Mouse (Mus musculus): Measurements from ENCODE around the gene Gm7073. TPM values are rescaled to one million over a fixed set of nuclear protein-coding genes. Genes with fewer than 3 reads are reported as not detected.

The Gm7073 gene
- polyA plus RNA-seq (2014; fragmentation: Nextera tagmentation; extraction: Ambion mirVana) = not detected in 2 replicates

DNA sequence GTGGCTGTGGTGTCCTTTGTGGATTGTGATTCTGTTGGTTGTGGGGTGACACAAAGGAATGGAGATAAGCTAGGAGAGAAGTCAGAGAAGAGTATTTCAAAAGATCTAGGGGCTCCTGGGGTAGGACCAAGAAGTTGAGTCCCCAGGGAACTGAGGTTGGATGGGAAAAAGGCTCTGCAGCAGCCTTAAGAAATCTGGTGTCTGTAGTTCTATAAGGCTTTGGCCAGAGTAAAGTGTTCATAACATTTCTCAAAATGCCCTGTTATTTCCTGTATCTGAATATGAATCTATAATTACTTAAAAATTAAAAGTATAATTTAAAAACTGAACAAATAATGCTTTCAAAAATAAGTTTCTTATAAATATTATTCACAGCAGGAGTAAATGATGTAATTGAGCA lies at the start of gene Gm7073:
Gene Gm7073, minus strand, starts transcription at position 101 of the 400 bp plus-strand sequence.
- no peaks in the 10 kb centered on the region for H3K27me3 ChIP-seq (replicated peaks; ENCODE audit: control insufficient read depth, insufficient read depth, low read length)
- H3K4me3 ChIP-seq (ENCODE audit: low read depth, low read length) = no peak within 1 kb of the TSS
- ATAC-seq (no peak), DNase-seq (ENCODE audit: low spot score) (no peak)
- no peaks in the 10 kb centered on the region for H3K4me1 ChIP-seq (ENCODE audit: control insufficient read depth, insufficient read depth, low read length)
- no peaks in the 10 kb centered on the region for H3K9me3 ChIP-seq (replicated peaks; ENCODE audit: control insufficient read depth, low read length)
- no peak within 1 kb of the TSS for H3K9ac ChIP-seq (ENCODE audit: low read length)
- no peak within 1 kb of the TSS for H3K27ac ChIP-seq (ENCODE audit: low read depth, low read length)
- H3K4me2 ChIP-seq (ENCODE audit: low read length) = no peak within 1 kb of the TSS
- no peaks in the 10 kb centered on the region for H3K36me3 ChIP-seq (ENCODE audit: control insufficient read depth, insufficient read depth, low read length)

DNA sequence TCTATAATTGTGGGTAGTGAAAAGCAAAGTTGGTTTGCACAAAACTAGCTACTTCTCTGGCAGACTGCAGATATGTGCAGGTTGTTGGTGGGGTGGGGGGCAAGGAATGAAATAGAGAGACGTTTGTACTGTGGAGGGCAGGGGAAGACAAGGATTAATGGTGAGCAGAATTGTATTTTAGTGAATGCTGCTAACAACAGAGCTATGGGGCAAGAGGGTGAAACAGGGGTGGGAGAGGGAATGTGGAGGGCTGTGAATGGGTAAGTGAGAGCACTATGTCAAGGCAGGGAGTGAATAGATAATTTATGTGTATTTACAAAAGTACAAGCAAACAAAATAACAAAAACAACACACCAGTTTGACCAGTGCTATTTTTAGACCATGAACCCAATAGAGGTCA lies 31.5 kb upstream of the Gm7073 start:
- Histone ChIP-seq H3K36me3 (ENCODE audit: control insufficient read depth, insufficient read depth, low read length) (no peaks in the 10 kb centered on the region), H3K27me3 (replicated peaks; ENCODE audit: control insufficient read depth, insufficient read depth, low read length) (no peaks in the 10 kb centered on the region), H3K27ac (ENCODE audit: low read depth, low read length) (no peak overlapping the region), H3K9me3 (replicated peaks; ENCODE audit: control insufficient read depth, low read length) (no peaks in the 10 kb centered on the region), H3K4me1 (ENCODE audit: control insufficient read depth, insufficient read depth, low read length) (no peaks in the 10 kb centered on the region), H3K9ac (ENCODE audit: low read length) (no peak overlapping the region), H3K4me3 (ENCODE audit: low read depth, low read length) (no peak overlapping the region), H3K4me2 (ENCODE audit: low read length) (no peak overlapping the region)
- DNase-seq (ENCODE audit: low spot score) (no peak), ATAC-seq (no peak)
- 16% methylated on average over 1 of the region's 1 CpGs for WGBS

DNA sequence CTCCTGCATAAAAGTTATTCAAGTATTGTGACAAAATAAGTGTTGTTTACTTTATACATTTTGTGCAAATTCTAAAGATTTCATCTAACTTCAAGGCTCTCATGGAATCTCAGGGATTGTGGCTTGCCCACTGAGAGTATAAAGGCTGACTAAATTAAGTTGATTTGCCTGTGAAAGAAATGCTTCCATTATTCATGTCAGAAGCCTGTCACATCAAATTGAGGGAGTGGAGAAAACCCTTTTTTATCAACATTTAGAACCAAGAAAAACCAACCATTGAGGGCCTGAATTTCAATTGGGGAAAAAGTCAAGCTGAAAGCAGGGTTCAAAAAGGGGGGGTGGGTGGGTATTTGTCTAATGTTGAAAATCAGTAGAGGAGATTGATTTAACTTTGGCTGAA lies 30.0 kb upstream of the Gm7073 start:
- Histone ChIP-seq H3K4me3 (ENCODE audit: low read depth, low read length) (no peak overlapping the region), H3K27ac (ENCODE audit: low read depth, low read length) (no peak overlapping the region), H3K9me3 (replicated peaks; ENCODE audit: control insufficient read depth, low read length) (no peaks in the 10 kb centered on the region), H3K4me1 (ENCODE audit: control insufficient read depth, insufficient read depth, low read length) (no peaks in the 10 kb centered on the region), H3K4me2 (ENCODE audit: low read length) (no peak overlapping the region), H3K27me3 (replicated peaks; ENCODE audit: control insufficient read depth, insufficient read depth, low read length) (no peaks in the 10 kb centered on the region), H3K9ac (ENCODE audit: low read length) (no peak overlapping the region), H3K36me3 (ENCODE audit: control insufficient read depth, insufficient read depth, low read length) (no peaks in the 10 kb centered on the region)
- DNase-seq (ENCODE audit: low spot score) (peak; percentile 63), ATAC-seq (peak; percentile 60)

DNA sequence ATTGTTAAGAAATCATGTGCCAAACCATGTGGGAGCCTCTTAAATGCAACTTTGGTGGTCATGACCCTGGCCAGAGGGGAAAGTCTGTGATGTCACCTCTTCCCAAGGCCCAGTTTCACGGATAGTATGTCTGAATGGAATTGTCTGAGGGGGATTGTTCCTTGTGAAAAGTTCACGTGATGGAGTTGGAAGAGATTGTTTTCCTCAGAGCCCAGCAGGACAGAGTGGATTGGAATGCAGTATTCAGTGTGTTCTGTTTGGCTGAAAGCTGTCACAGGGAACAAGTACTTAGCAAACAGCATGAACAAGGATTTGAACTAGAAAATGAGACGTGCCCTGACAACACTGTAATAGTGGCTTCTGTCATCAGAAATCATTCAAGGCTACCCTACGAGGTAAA lies 16.2 kb upstream of the Gm7073 start:
- ATAC-seq (no peak), DNase-seq (ENCODE audit: low spot score) (no peak)
- Histone ChIP-seq H3K36me3 (ENCODE audit: control insufficient read depth, insufficient read depth, low read length) (no peaks in the 10 kb centered on the region), H3K9ac (ENCODE audit: low read length) (no peak overlapping the region), H3K9me3 (replicated peaks; ENCODE audit: control insufficient read depth, low read length) (no peaks in the 10 kb centered on the region), H3K4me3 (ENCODE audit: low read depth, low read length) (no peak overlapping the region), H3K27ac (ENCODE audit: low read depth, low read length) (no peak overlapping the region), H3K4me1 (ENCODE audit: control insufficient read depth, insufficient read depth, low read length) (no peaks in the 10 kb centered on the region), H3K4me2 (ENCODE audit: low read length) (no peak overlapping the region), H3K27me3 (replicated peaks; ENCODE audit: control insufficient read depth, insufficient read depth, low read length) (no peaks in the 10 kb centered on the region)
- WGBS = 38% methylated on average over 4 of the region's 4 CpGs

DNA sequence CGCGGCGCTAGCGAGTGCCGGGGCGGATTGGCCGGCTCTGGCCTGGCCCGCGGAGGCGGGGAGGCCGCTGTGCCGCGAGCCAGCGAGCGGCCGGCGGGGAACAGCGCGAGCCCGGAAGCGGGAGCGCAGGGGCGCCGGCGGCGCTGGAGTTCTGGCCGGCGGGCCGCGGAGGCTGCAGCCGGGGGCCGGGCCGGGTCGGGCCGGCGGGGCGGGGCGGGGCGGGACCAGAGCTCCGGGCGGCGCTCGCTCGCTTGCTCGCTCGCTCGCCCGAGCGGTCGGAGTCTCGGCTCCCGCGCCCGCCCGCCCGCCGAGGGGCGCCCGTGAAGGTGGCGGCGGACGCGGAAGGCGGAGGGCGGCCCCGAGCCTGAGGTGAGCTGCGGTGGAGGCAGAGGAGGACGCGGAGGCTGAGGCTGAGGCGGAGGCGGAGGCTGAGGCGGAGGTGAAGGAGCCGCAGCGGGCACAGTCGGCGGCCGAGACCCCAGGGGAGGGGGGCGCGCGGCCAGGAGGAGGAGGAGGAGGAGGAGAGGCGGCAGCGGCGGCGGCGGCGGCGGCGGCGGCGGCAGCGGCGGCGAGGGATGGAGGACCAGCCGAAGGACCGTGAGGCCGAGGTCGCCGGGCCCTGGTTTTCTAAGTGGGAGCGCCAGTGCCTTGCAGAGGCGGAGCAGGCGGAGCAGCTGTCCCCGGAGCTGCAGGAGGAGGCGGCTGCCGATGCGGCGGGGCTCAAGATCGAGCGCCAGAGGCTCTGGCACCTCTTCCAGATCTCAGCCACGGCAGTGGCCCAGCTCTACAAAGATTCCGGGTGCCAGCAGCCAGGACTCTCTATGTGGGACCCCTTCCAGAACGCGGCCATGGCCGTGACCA lies 8.6 kb upstream of the Gm7073 start:
- Histone ChIP-seq H3K27me3 (replicated peaks; ENCODE audit: control insufficient read depth, insufficient read depth, low read length) (no peaks in the 10 kb centered on the region), H3K4me2 (ENCODE audit: low read length) (peak overlapping the region; percentile 49), H3K27ac (ENCODE audit: low read depth, low read length) (peak overlapping the region; percentile 86), H3K36me3 (ENCODE audit: control insufficient read depth, insufficient read depth, low read length) (no peaks in the 10 kb centered on the region), H3K9me3 (replicated peaks; ENCODE audit: control insufficient read depth, low read length) (no peaks in the 10 kb centered on the region), H3K4me3 (ENCODE audit: low read depth, low read length) (peak overlapping the region; percentile 52), H3K9ac (ENCODE audit: low read length) (peak overlapping the region; percentile 75), H3K4me1 (ENCODE audit: control insufficient read depth, insufficient read depth, low read length) (no peaks in the 10 kb centered on the region)
- WGBS = 25% methylated on average over 74 of the region's 113 CpGs
- peak; percentile 75 for ATAC-seq
- peak; percentile 45 for DNase-seq (ENCODE audit: low spot score)

DNA sequence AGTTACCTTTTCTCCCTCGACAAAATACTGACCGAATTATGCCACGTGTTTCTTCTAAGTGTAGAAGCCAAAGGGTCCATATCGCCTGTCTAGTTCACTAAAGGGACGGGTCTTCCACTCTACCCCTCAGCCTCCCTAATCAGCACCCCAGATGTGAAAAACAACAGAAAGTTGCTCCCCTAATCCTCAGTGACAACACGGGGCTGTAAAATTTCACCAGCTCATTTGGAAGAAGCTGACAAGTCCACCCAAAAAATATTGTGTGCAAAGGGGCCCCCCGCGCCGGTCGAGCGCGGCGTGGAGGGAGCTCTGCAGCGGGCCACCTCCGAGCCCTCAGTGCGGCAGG lies 8.0 kb upstream of the Gm7073 start:
- WGBS = 24% methylated on average over 16 of the region's 16 CpGs
- Histone ChIP-seq H3K4me2 (ENCODE audit: low read length) (peak overlapping the region; percentile 49), H3K27ac (ENCODE audit: low read depth, low read length) (peak overlapping the region; percentile 86; the same call in 1 of the 2 replicates), H3K4me3 (ENCODE audit: low read depth, low read length) (peak overlapping the region; percentile 52), H3K4me1 (ENCODE audit: control insufficient read depth, insufficient read depth, low read length) (no peaks in the 10 kb centered on the region), H3K27me3 (replicated peaks; ENCODE audit: control insufficient read depth, insufficient read depth, low read length) (no peaks in the 10 kb centered on the region), H3K9ac (ENCODE audit: low read length) (peak overlapping the region; percentile 75), H3K9me3 (replicated peaks; ENCODE audit: control insufficient read depth, low read length) (no peaks in the 10 kb centered on the region), H3K36me3 (ENCODE audit: control insufficient read depth, insufficient read depth, low read length) (no peaks in the 10 kb centered on the region)
- no peak for ATAC-seq
- no peak for DNase-seq (ENCODE audit: low spot score)

DNA sequence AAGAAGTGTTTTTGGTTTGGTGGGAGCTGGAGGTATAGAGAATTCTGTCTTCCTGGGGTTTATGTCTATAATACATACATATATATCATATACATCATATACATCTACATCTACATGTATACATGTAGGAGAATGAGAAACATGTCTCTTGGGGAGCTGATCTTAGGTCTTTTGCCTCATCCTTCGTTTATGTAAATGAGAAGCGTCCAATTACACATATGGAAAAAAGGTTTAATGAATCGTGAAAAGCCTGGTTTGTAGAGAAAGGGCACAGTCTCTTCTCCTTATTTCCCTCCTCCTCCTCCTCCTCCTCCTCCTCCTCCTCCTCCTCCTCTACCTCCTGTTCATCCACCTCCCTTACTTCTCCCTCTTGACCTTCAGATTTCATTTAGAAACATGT lies 6.9 kb upstream of the Gm7073 start:
- 45% methylated on average over 3 of the region's 3 CpGs for WGBS
- ATAC-seq (no peak), DNase-seq (ENCODE audit: low spot score) (peak; percentile 53)
- Histone ChIP-seq H3K4me1 (ENCODE audit: control insufficient read depth, insufficient read depth, low read length) (no peaks in the 10 kb centered on the region), H3K27ac (ENCODE audit: low read depth, low read length) (peak overlapping the region; percentile 21; the same call in 1 of the 2 replicates), H3K9ac (ENCODE audit: low read length) (no peak overlapping the region), H3K9me3 (replicated peaks; ENCODE audit: control insufficient read depth, low read length) (no peaks in the 10 kb centered on the region), H3K36me3 (ENCODE audit: control insufficient read depth, insufficient read depth, low read length) (no peaks in the 10 kb centered on the region), H3K4me3 (ENCODE audit: low read depth, low read length) (no peak overlapping the region), H3K4me2 (ENCODE audit: low read length) (no peak overlapping the region), H3K27me3 (replicated peaks; ENCODE audit: control insufficient read depth, insufficient read depth, low read length) (no peaks in the 10 kb centered on the region)

DNA sequence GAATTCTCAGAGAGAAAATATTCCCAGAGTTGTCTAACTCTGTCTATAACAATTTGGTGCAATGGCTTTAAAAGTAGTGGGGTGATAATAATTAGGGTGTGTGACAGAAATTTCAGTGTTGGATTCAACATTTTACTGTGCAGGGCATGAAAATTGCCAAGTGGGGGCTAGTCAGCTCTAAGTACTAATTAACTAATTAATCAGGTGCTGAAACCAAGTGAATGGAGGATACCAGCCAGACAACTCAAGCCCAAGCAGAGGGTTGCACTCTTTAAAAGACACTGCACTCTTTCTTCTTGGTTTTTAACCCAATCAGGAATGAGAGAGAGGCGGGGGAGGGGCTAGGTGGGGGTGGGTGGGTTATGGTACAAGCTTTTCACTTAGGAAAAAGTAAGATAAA lies 6.4 kb upstream of the Gm7073 start:
- H3K4me1 ChIP-seq (ENCODE audit: control insufficient read depth, insufficient read depth, low read length) = no peaks in the 10 kb centered on the region
- DNase-seq (ENCODE audit: low spot score) = peak; percentile 67
- H3K9ac ChIP-seq (ENCODE audit: low read length) = no peak overlapping the region
- 17% methylated on average over 1 of the region's 1 CpGs for WGBS
- peak overlapping the region; percentile 21; the same call in 1 of the 2 replicates for H3K27ac ChIP-seq (ENCODE audit: low read depth, low read length)
- ATAC-seq = peak; percentile 13; the same call in 1 of the 2 replicates
- no peaks in the 10 kb centered on the region for H3K36me3 ChIP-seq (ENCODE audit: control insufficient read depth, insufficient read depth, low read length)
- no peak overlapping the region for H3K4me3 ChIP-seq (ENCODE audit: low read depth, low read length)
- H3K27me3 ChIP-seq (replicated peaks; ENCODE audit: control insufficient read depth, insufficient read depth, low read length) = no peaks in the 10 kb centered on the region
- H3K4me2 ChIP-seq (ENCODE audit: low read length) = no peak overlapping the region
- H3K9me3 ChIP-seq (replicated peaks; ENCODE audit: control insufficient read depth, low read length) = no peaks in the 10 kb centered on the region

DNA sequence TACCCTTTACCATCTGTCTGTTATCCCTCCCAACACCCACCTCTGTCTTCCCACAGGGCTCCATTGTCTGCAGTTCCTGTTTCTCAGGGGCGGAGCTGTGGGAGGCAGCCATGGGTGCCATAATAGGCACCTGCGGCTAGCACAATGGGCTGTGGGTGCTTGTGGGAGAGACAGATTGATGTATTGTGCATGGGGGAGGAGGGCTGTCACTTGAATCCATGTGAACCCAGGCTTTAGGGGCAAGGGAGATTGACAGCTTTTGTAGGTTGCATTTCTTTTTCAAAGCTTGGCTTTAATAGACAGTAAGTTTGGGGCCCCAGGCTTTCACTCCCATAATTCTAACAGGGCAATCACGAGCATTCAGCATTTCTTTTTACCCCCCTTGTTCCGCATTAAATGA lies 5.0 kb upstream of the Gm7073 start:
- no peaks in the 10 kb centered on the region for H3K36me3 ChIP-seq (ENCODE audit: control insufficient read depth, insufficient read depth, low read length)
- no peaks in the 10 kb centered on the region for H3K27me3 ChIP-seq (replicated peaks; ENCODE audit: control insufficient read depth, insufficient read depth, low read length)
- H3K27ac ChIP-seq (ENCODE audit: low read depth, low read length) = no peak overlapping the region
- no peaks in the 10 kb centered on the region for H3K9me3 ChIP-seq (replicated peaks; ENCODE audit: control insufficient read depth, low read length)
- ATAC-seq (peak; percentile 71), DNase-seq (ENCODE audit: low spot score) (peak; percentile 70)
- no peaks in the 10 kb centered on the region for H3K4me1 ChIP-seq (ENCODE audit: control insufficient read depth, insufficient read depth, low read length)
- no peak overlapping the region for H3K9ac ChIP-seq (ENCODE audit: low read length)
- WGBS = 26% methylated on average over 4 of the region's 4 CpGs
- no peak overlapping the region for H3K4me3 ChIP-seq (ENCODE audit: low read depth, low read length)
- no peak overlapping the region for H3K4me2 ChIP-seq (ENCODE audit: low read length)

All from forebrain, embryonic 14.5 days (tissue).